Mouse (Mus musculus): Measurements from ENCODE around the gene Nfkb2. TPM values are rescaled to one million over a fixed set of nuclear protein-coding genes. Genes with fewer than 3 reads are reported as not detected.

The Nfkb2 gene
- 13.3 and 14.1 TPM in 2 replicates for polyA plus RNA-seq (2015; fragmentation: Nextera tagmentation; extraction: Ambion mirVana)

DNA sequence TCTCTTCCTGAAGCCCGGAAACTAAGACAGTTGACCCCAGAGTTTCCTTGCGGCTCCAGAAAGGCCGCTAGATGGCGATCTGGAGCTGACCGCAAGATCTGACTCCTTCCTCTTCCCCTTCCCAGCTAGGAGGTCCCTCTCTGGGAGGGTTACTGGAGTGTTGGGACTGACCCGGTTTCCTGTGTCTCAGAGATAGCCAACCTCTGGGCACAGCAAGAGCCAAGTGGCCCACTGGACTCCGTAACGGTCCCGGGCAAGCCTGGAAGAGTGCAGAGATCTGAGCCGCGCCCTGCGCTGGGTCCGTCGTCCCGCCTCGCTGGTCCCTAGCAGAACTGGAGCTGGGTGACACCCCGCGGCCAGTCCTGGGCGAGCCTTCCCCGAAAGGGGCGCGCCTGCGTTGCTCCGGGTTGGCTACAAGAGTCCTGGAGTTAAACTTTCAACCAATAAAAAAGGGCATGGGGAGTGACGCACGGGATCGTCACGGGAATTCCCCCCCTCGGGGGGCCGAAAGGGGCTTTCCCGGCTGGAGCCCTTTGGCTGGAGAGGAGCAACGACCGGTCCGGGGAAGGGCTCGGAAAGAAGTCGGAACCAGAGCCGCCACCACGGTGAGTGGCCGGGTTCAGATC, at the start of gene Nfkb2:
TSS of gene Nfkb2 (plus strand) at position 105 of the 626 bp plus-strand sequence.
- Histone ChIP-seq H3K27me3 (ENCODE audit: control insufficient read depth, insufficient read depth, low read length) (peaks cover 5% of the 10 kb centered on the region; the same call in 1 of the 2 replicates), H3K27ac (ENCODE audit: low read length) (peak within 1 kb of the TSS; percentile 84), H3K4me2 (ENCODE audit: low read depth, low read length) (peak within 1 kb of the TSS; percentile 73), H3K9me3 (replicated peaks; ENCODE audit: control insufficient read depth, low read length) (no peaks in the 10 kb centered on the region), H3K4me3 (ENCODE audit: low read length) (peak within 1 kb of the TSS; percentile 86), H3K9ac (ENCODE audit: low read length) (peak within 1 kb of the TSS; percentile 86), H3K36me3 (ENCODE audit: control insufficient read depth, insufficient read depth) (peaks cover 4% of the 10 kb centered on the region), H3K4me1 (ENCODE audit: control insufficient read depth, insufficient read depth, low read length) (peaks cover 20% of the 10 kb centered on the region)
- under 1% methylated on average over 39 of the region's 39 CpGs for WGBS
- ATAC-seq (replicated peaks; ENCODE audit: extremely low read depth, insufficient read depth, low FRiP score) = peak; percentile 93

DNA sequence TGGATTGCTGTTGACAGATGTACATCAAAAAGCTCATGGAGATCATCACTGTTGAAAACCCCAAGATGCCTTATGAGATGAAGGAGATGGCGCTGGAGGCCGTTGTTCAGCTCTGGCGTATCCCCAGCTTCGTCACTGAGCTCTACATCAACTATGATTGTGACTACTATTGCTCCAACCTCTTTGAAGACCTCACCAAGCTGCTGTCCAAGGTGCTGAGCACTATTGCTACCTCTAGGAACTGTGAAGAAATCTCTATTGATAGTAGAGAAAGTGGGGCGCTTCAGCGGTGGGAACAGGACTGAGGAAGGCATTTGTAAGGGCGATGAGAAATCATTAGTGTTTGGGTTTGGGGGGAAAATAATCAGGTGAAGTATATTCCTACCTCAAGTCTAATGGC, 39.4 kb upstream of the Nfkb2 start:
- H3K4me2 ChIP-seq (ENCODE audit: low read depth, low read length) = no peak overlapping the region
- WGBS = 85% methylated on average over 7 of the region's 7 CpGs
- no peaks in the 10 kb centered on the region for H3K27me3 ChIP-seq (ENCODE audit: control insufficient read depth, insufficient read depth, low read length)
- H3K4me3 ChIP-seq (ENCODE audit: low read length) = no peak overlapping the region
- no peaks in the 10 kb centered on the region for H3K9me3 ChIP-seq (replicated peaks; ENCODE audit: control insufficient read depth, low read length)
- no peak for ATAC-seq (replicated peaks; ENCODE audit: extremely low read depth, insufficient read depth, low FRiP score)
- H3K9ac ChIP-seq (ENCODE audit: low read length) = no peak overlapping the region
- no peak overlapping the region for H3K27ac ChIP-seq (ENCODE audit: low read length)
- peaks cover 75% of the 10 kb centered on the region for H3K36me3 ChIP-seq (ENCODE audit: control insufficient read depth, insufficient read depth)
- H3K4me1 ChIP-seq (ENCODE audit: control insufficient read depth, insufficient read depth, low read length) = no peaks in the 10 kb centered on the region

DNA sequence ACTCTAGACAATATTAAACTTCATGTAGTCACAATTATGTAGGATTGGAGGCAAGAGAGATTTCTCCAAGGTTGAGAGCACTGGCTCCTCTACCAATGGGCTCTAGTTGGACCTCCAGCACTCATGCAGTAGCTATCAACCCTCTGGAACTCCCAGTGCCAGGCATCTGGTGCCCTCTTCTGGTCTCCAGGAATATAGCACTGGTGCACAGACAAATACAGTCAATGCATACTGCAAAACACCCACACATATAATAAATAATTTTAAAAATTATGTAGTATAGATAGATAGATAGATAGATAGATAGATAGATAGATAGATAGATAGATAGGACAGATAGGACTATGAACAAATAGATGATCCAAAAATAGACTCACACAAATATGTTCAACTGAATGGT, 28.8 kb upstream of the Nfkb2 start:
- Histone ChIP-seq H3K9me3 (replicated peaks; ENCODE audit: control insufficient read depth, low read length) (0 out of 2 replicates have a peak, but pooled peaks cover 4% of the 10 kb centered on the region), H3K27me3 (ENCODE audit: control insufficient read depth, insufficient read depth, low read length) (no peaks in the 10 kb centered on the region), H3K27ac (ENCODE audit: low read length) (no peak overlapping the region), H3K4me3 (ENCODE audit: low read length) (no peak overlapping the region), H3K9ac (ENCODE audit: low read length) (no peak overlapping the region), H3K4me1 (ENCODE audit: control insufficient read depth, insufficient read depth, low read length) (no peaks in the 10 kb centered on the region), H3K4me2 (ENCODE audit: low read depth, low read length) (no peak overlapping the region), H3K36me3 (ENCODE audit: control insufficient read depth, insufficient read depth) (peaks cover 57% of the 10 kb centered on the region)
- no peak for ATAC-seq (replicated peaks; ENCODE audit: extremely low read depth, insufficient read depth, low FRiP score)

DNA sequence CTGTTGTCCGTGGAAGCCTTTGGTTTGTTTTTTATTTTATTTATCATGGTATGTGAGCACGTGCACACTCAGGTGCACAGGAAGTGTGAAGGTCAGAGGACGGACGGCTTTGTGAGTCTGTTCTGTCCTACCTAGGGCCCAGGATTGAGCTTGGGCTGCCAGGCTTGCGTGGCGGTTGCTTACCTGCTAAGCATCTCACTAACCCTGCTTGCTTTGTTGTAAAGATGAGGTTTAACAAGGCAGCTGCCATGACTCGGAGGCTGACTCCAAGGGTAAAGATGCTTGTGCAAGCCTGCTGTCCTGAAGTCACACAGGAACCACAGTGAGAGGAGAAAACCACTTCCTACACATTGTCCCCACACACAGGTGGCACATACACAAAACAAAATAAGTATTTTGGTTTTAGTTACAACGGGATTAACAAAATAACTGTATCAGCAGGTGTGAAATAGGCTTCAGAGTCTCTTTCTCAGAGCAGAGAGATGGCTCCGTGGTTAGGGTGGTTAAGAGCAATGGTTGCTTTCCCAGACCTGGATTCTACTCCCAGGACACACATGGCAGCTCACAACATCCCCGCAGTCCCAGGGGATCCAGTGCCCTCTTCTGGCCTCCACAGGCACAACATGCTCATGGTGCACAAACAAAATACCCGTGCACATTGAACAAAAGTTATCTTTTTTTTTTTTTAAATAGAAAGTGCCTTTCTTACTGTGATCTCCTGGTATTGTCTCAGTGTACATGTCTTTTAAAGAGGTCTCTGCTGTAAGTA, 21.9 kb upstream of the Nfkb2 start:
- Histone ChIP-seq H3K27me3 (ENCODE audit: control insufficient read depth, insufficient read depth, low read length) (no peaks in the 10 kb centered on the region), H3K4me1 (ENCODE audit: control insufficient read depth, insufficient read depth, low read length) (no peaks in the 10 kb centered on the region), H3K4me2 (ENCODE audit: low read depth, low read length) (no peak overlapping the region), H3K9ac (ENCODE audit: low read length) (no peak overlapping the region), H3K9me3 (replicated peaks; ENCODE audit: control insufficient read depth, low read length) (no peaks in the 10 kb centered on the region), H3K36me3 (ENCODE audit: control insufficient read depth, insufficient read depth) (peaks cover 65% of the 10 kb centered on the region), H3K4me3 (ENCODE audit: low read length) (no peak overlapping the region), H3K27ac (ENCODE audit: low read length) (no peak overlapping the region)
- 90% methylated on average over 11 of the region's 11 CpGs for WGBS
- ATAC-seq (replicated peaks; ENCODE audit: extremely low read depth, insufficient read depth, low FRiP score) = no peak

DNA sequence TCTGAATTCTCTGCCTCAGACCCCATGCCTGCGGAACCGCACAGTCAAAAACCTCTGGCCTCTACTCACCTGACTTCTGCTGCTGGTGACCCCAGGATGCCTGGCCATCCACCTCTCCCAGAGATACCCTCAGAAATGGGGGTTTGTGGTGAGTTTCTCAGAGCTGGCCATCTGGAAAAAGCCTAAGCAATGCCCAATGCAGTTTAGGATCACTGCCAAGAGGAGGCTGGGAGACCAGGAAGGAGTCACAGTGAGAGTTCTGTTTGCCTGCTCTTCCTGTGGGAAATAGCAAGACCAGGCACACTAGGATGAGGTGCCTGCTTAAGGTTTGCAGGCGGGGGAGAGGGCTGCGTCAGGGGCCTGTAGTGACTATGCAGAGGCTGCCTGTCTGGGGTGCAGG, 19.4 kb upstream of the Nfkb2 start:
- WGBS = 89% methylated on average over 4 of the region's 4 CpGs
- no peak for ATAC-seq (replicated peaks; ENCODE audit: extremely low read depth, insufficient read depth, low FRiP score)
- Histone ChIP-seq H3K27ac (ENCODE audit: low read length) (no peak overlapping the region), H3K27me3 (ENCODE audit: control insufficient read depth, insufficient read depth, low read length) (no peaks in the 10 kb centered on the region), H3K4me2 (ENCODE audit: low read depth, low read length) (no peak overlapping the region), H3K4me3 (ENCODE audit: low read length) (no peak overlapping the region), H3K9ac (ENCODE audit: low read length) (no peak overlapping the region), H3K9me3 (replicated peaks; ENCODE audit: control insufficient read depth, low read length) (no peaks in the 10 kb centered on the region), H3K36me3 (ENCODE audit: control insufficient read depth, insufficient read depth) (peaks cover 58% of the 10 kb centered on the region), H3K4me1 (ENCODE audit: control insufficient read depth, insufficient read depth, low read length) (no peaks in the 10 kb centered on the region)

DNA sequence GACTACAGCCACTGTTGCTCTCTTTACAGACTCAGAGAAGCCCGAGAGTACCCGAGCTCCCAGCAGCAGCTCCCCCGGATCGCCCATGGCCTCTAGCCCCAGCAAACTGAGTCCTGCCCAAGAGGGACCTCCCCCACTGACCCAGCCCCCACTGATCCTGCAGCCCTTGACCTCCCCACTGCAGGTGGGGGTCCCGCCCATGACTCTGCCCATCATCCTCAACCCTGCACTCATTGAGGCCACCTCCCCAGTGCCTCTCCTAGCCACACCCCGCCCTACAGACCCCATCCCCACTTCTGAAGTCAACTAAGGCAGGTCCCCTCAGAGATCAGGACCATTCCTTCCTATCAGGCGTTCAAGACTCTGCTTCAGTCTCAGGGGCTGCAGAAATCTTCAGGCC, 18.5 kb upstream of the Nfkb2 start:
- Histone ChIP-seq H3K4me1 (ENCODE audit: control insufficient read depth, insufficient read depth, low read length) (no peaks in the 10 kb centered on the region), H3K36me3 (ENCODE audit: control insufficient read depth, insufficient read depth) (peaks cover 48% of the 10 kb centered on the region), H3K4me3 (ENCODE audit: low read length) (no peak overlapping the region), H3K9ac (ENCODE audit: low read length) (no peak overlapping the region), H3K27me3 (ENCODE audit: control insufficient read depth, insufficient read depth, low read length) (no peaks in the 10 kb centered on the region), H3K9me3 (replicated peaks; ENCODE audit: control insufficient read depth, low read length) (no peaks in the 10 kb centered on the region), H3K27ac (ENCODE audit: low read length) (no peak overlapping the region), H3K4me2 (ENCODE audit: low read depth, low read length) (no peak overlapping the region)
- ATAC-seq (replicated peaks; ENCODE audit: extremely low read depth, insufficient read depth, low FRiP score) = no peak
- WGBS = 82% methylated on average over 7 of the region's 7 CpGs

DNA sequence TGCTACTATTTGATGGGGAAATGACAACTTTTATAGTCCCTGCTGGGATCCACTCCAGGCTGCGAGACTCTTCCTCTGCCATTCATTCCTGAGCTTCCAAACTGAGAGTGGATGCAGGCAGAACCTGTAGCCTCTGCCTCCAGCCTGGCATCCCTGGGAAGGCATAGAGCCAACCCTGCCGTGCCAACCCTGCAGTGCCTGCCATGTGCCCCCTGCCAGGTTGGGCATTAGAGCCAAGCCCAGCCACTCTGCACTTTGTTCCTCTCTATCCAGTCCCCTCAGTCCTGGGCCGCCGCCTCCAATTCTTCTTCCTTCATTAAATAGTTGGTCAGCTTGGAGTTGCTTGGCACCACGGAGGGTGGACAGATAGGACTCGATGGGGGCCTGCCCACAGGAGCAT, 18.1 kb upstream of the Nfkb2 start:
- no peaks in the 10 kb centered on the region for H3K9me3 ChIP-seq (replicated peaks; ENCODE audit: control insufficient read depth, low read length)
- peaks cover 46% of the 10 kb centered on the region for H3K36me3 ChIP-seq (ENCODE audit: control insufficient read depth, insufficient read depth)
- 89% methylated on average over 6 of the region's 6 CpGs for WGBS
- H3K4me2 ChIP-seq (ENCODE audit: low read depth, low read length) = no peak overlapping the region
- H3K9ac ChIP-seq (ENCODE audit: low read length) = no peak overlapping the region
- H3K4me1 ChIP-seq (ENCODE audit: control insufficient read depth, insufficient read depth, low read length) = no peaks in the 10 kb centered on the region
- no peaks in the 10 kb centered on the region for H3K27me3 ChIP-seq (ENCODE audit: control insufficient read depth, insufficient read depth, low read length)
- ATAC-seq (replicated peaks; ENCODE audit: extremely low read depth, insufficient read depth, low FRiP score) = no peak
- no peak overlapping the region for H3K27ac ChIP-seq (ENCODE audit: low read length)
- H3K4me3 ChIP-seq (ENCODE audit: low read length) = no peak overlapping the region

DNA sequence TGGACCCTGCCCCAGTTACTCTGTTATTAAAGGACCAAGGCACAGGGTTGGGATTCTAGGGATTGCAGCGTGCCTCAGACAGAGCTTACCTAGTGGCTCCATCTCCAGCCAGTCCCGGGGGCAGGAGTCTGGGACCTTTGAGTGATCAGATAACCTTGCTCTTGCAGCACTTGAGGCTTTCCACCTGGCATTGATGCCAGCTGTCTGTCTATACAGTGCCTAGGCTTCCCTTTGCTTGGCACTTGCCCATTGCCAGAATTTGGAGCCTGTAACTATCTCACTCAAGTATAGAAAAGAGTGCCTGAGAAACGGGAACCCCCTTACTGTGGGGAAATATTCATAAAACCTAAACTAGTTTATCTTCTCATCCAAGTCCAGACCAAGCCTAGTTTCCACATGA, 17.2 kb upstream of the Nfkb2 start:
- no peak overlapping the region for H3K27ac ChIP-seq (ENCODE audit: low read length)
- H3K36me3 ChIP-seq (ENCODE audit: control insufficient read depth, insufficient read depth) = peaks cover 38% of the 10 kb centered on the region
- H3K4me2 ChIP-seq (ENCODE audit: low read depth, low read length) = no peak overlapping the region
- H3K4me1 ChIP-seq (ENCODE audit: control insufficient read depth, insufficient read depth, low read length) = no peaks in the 10 kb centered on the region
- ATAC-seq (replicated peaks; ENCODE audit: extremely low read depth, insufficient read depth, low FRiP score) = no peak
- no peaks in the 10 kb centered on the region for H3K27me3 ChIP-seq (ENCODE audit: control insufficient read depth, insufficient read depth, low read length)
- H3K9me3 ChIP-seq (replicated peaks; ENCODE audit: control insufficient read depth, low read length) = no peaks in the 10 kb centered on the region
- 79% methylated on average over 3 of the region's 3 CpGs for WGBS
- no peak overlapping the region for H3K4me3 ChIP-seq (ENCODE audit: low read length)
- no peak overlapping the region for H3K9ac ChIP-seq (ENCODE audit: low read length)

DNA sequence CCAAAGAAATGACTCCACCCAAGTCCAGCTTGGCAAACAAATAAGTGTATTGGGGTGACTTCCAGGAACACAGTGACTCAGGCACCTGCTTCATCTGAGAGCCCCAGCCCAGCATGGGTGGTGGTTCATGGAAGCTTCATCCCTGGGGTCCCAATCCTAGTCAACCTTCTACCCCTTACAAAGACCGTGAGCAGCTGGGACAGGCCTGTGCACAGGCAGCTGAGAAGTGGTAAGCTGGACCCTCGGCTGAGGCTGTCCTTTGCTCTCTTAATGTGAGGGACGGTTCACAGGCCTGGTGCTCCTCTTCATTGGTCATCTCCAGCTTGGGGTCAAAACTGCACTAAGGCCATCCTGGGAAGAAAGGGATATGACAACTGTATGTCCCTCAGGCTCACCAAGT, 16.6 kb upstream of the Nfkb2 start:
- no peak overlapping the region for H3K4me2 ChIP-seq (ENCODE audit: low read depth, low read length)
- ATAC-seq (replicated peaks; ENCODE audit: extremely low read depth, insufficient read depth, low FRiP score) = no peak
- no peak overlapping the region for H3K27ac ChIP-seq (ENCODE audit: low read length)
- H3K27me3 ChIP-seq (ENCODE audit: control insufficient read depth, insufficient read depth, low read length) = no peaks in the 10 kb centered on the region
- 87% methylated on average over 3 of the region's 3 CpGs for WGBS
- no peak overlapping the region for H3K9ac ChIP-seq (ENCODE audit: low read length)
- H3K36me3 ChIP-seq (ENCODE audit: control insufficient read depth, insufficient read depth) = peaks cover 32% of the 10 kb centered on the region
- no peak overlapping the region for H3K4me3 ChIP-seq (ENCODE audit: low read length)
- no peaks in the 10 kb centered on the region for H3K9me3 ChIP-seq (replicated peaks; ENCODE audit: control insufficient read depth, low read length)
- no peaks in the 10 kb centered on the region for H3K4me1 ChIP-seq (ENCODE audit: control insufficient read depth, insufficient read depth, low read length)

All from heart, embryonic 16.5 days (tissue).